ENCODE assay signal across 8 mouse cellular contexts in genomic region chr6:38650263-38650937, GRCm38 (mm10). TPM values are rescaled to one million over a fixed set of nuclear protein-coding genes. Genes with fewer than 3 reads are reported as not detected.
DNase-seq lines count a peak whose midpoint lies in the region; ATAC-seq and TF ChIP-seq lines count a peak whose summit lies in the region.

No protein-coding gene starts in this region.

- H3K4me3 ChIP-seq in kidney, postnatal 0 days (replicated peaks; ENCODE audit: low read depth, low read length), result no peak overlapping the region
- no peak overlapping the region for H3K4me3 ChIP-seq in liver, embryonic 12.5 days
- no peak overlapping the region for H3K4me3 ChIP-seq in stomach, postnatal 0 days (ENCODE audit: low read depth, low read length)

- H3K4me2 ChIP-seq in kidney, postnatal 0 days (ENCODE audit: low read length), result no peak overlapping the region
- H3K4me2 ChIP-seq in liver, embryonic 12.5 days, result no peak overlapping the region
- no peak overlapping the region for H3K4me2 ChIP-seq in stomach, postnatal 0 days (replicated peaks; ENCODE audit: low read depth)

- H3K9me3 ChIP-seq in kidney, postnatal 0 days (replicated peaks; ENCODE audit: low read length), result no peaks in the 10 kb centered on the region
- no peaks in the 10 kb centered on the region for H3K9me3 ChIP-seq in liver, embryonic 12.5 days (replicated peaks)
- no peaks in the 10 kb centered on the region for H3K9me3 ChIP-seq in stomach, postnatal 0 days (ENCODE audit: control insufficient read depth, low read length)

- no peak overlapping the region for H3K27ac ChIP-seq in kidney, postnatal 0 days
- H3K27ac ChIP-seq in liver, embryonic 12.5 days, result no peak overlapping the region
- no peak overlapping the region for H3K27ac ChIP-seq in stomach, postnatal 0 days (replicated peaks)

- no peaks in the 10 kb centered on the region for H3K4me1 ChIP-seq in kidney, postnatal 0 days (replicated peaks; ENCODE audit: insufficient read depth, low read length)
- H3K4me1 ChIP-seq in liver, embryonic 12.5 days, result 0 out of 2 replicates have a peak, but pooled peaks cover 8% of the 10 kb centered on the region
- H3K4me1 ChIP-seq in stomach, postnatal 0 days (replicated peaks; ENCODE audit: control insufficient read depth, insufficient read depth), result no peaks in the 10 kb centered on the region

- intact Hi-C loops in gastrocnemius, postnatal 14 days (cut with DNase I; ENCODE audit: low total_unique reads), result loop anchor here (5.0 kb wide), 1 partner anchor 267 kb away; no protein-coding TSS in a partner anchor

- TF ChIP-seq CTCF in kidney, postnatal 0 days (IDR thresholded peaks at IDR 0.05; ENCODE audit: low read depth), result peak; percentile 96
- peak; percentile 98 for TF ChIP-seq CTCF in stomach, postnatal 0 days (IDR thresholded peaks at IDR 0.05; ENCODE audit: low read depth)

- no peaks in the 10 kb centered on the region for H3K36me3 ChIP-seq in kidney, postnatal 0 days (ENCODE audit: insufficient read depth, low read length)
- H3K36me3 ChIP-seq in liver, embryonic 12.5 days, result no peaks in the 10 kb centered on the region
- H3K36me3 ChIP-seq in stomach, postnatal 0 days (ENCODE audit: control insufficient read depth, insufficient read depth, low read length), result no peaks in the 10 kb centered on the region

- peak; percentile 74 to 75 for DNase-seq in B cell, adult 2 months
- DNase-seq in adipocyte (ENCODE audit: low spot score), result peak; percentile 91
- peak; percentile 67 for DNase-seq in gastrocnemius, postnatal 14 days
- peak; percentile 90 for DNase-seq in kidney, postnatal 0 days (ENCODE audit: low spot score)
- DNase-seq in neural tube, embryonic 10.5 days (ENCODE audit: extremely low spot score, low spot score), result peak; percentile 66
- DNase-seq in stomach, postnatal 0 days (ENCODE audit: low spot score), result peak; percentile 74

- no peaks in the 10 kb centered on the region for H3K27me3 ChIP-seq in kidney, postnatal 0 days (ENCODE audit: insufficient read depth, low read length)
- H3K27me3 ChIP-seq in liver, embryonic 12.5 days (replicated peaks), result peaks cover 23% of the 10 kb centered on the region; the same call in 1 of the 2 replicates
- H3K27me3 ChIP-seq in stomach, postnatal 0 days (ENCODE audit: control insufficient read depth, insufficient read depth, low read length), result no peaks in the 10 kb centered on the region

- TF ChIP-seq EP300 in stomach, postnatal 0 days (optimal IDR thresholded peaks at IDR 0.05), result no peak

- H3K9ac ChIP-seq in kidney, postnatal 0 days (ENCODE audit: low read depth, low read length), result no peak overlapping the region
- no peak overlapping the region for H3K9ac ChIP-seq in liver, embryonic 12.5 days
- H3K9ac ChIP-seq in stomach, postnatal 0 days (ENCODE audit: low read length), result no peak overlapping the region

- WGBS in kidney, postnatal 0 days, result 38% methylated on average over 14 of the region's 14 CpGs
- 38% methylated on average over 14 of the region's 14 CpGs for WGBS in liver, embryonic 12.5 days (ENCODE audit: insufficient replicate concordance)
- WGBS in stomach, postnatal 0 days, result 30% methylated on average over 14 of the region's 14 CpGs

- ATAC-seq in common myeloid progenitor, adult 5-6 weeks (replicated peaks; ENCODE audit: low read depth, poor library complexity, severe bottlenecking), result peak; percentile 96
- peak; percentile 46; the same call in 1 of the 2 replicates for ATAC-seq in kidney, postnatal 0 days (replicated peaks; ENCODE audit: low FRiP score, low read depth)
- peak; percentile 52 for ATAC-seq in liver, embryonic 12.5 days
- ATAC-seq in stomach, postnatal 0 days (ENCODE audit: low FRiP score, low TSS enrichment), result peak; percentile 68; the same call in 1 of the 2 replicates

RNA-seq across cellular contexts. Expression of gene Clec2l, which starts 12.5 kb away (rescaled TPM):
- total RNA-seq in common myeloid progenitor, adult 5-6 weeks (2017), result not detected in 2 replicates
- 1 to 10 TPM in 1 of 2 experiments, under 1 TPM in 1; 0.62 to 1.0 TPM for total RNA-seq in gastrocnemius, postnatal 14 days (2021)
- 0.68 and 1.6 TPM in 2 replicates for polyA plus RNA-seq in kidney, postnatal 0 days (2015; fragmentation: Nextera tagmentation; extraction: Ambion mirVana)
- polyA plus RNA-seq in liver, embryonic 12.5 days (2016; fragmentation: Nextera tagmentation; extraction: Ambion mirVana), result 0.11 and 0.12 TPM in 2 replicates
- polyA plus RNA-seq in stomach, postnatal 0 days (2015; fragmentation: Nextera tagmentation; extraction: Ambion mirVana), result 0.55 and 1.7 TPM in 2 replicates

RNA-seq across cellular contexts. Expression of gene Klrg2, which starts 13.4 kb away (rescaled TPM):
- not detected in 2 replicates for total RNA-seq in common myeloid progenitor, adult 5-6 weeks (2017)
- under 1 TPM; 0.09 to 0.27 TPM for total RNA-seq in gastrocnemius, postnatal 14 days (2021)
- polyA plus RNA-seq in kidney, postnatal 0 days (2015; fragmentation: Nextera tagmentation; extraction: Ambion mirVana), result 0.82 and 1.4 TPM in 2 replicates
- polyA plus RNA-seq in liver, embryonic 12.5 days (2016; fragmentation: Nextera tagmentation; extraction: Ambion mirVana), result 0.06 and 0.10 TPM in 2 replicates
- 4.5 and 5.9 TPM in 2 replicates for polyA plus RNA-seq in stomach, postnatal 0 days (2015; fragmentation: Nextera tagmentation; extraction: Ambion mirVana)

Comparison
In these comparisons a context has a peak if more than half of its experiments do, and no peak if none do; other contexts are left out.
1. ATAC-seq: peak in every context shown above with its lines; median percentile 96 in common myeloid progenitor, adult 5-6 weeks; 68 in stomach, postnatal 0 days; 52 in liver, embryonic 12.5 days; 46 in kidney, postnatal 0 days.